Mouse (Mus musculus) liver, embryonic 14.5 days (tissue): ENCODE measurements around the gene Atp6v0b. TPM values are rescaled to one million over a fixed set of nuclear protein-coding genes. Genes with fewer than 3 reads are reported as not detected.

Experiments used
- ATAC-seq: fragments of 200-750 bp; cut with Nextera tagmentation; 2 replicates; pipeline ENCODE4 v1.8.0; 2017; ENCODE audit warnings: moderate number of reproducible peaks, mild to moderate bottlenecking, moderate library complexity; ENCODE audit not compliant: insufficient read depth
- DNase-seq, 3 experiments: peaks; one replicate each; pipeline ENCODE4 v3.0.0-alpha.2; 2012 to 2013; ENCODE audit warnings: low read depth in 3 of 3, low spot score in 3 of 3
- H3K27ac ChIP-seq: fragments of 300-500 bp; sonication (generic); 2 replicates; pipeline ENCODE4 v1.5.1; 2014; ENCODE audit warnings: moderate library complexity, mild to moderate bottlenecking, control low read depth, inconsistent platforms
- H3K27me3 ChIP-seq: fragments of 300-500 bp; sonication (generic); 2 replicates; pipeline ENCODE4 v1.6.1; 2014; ENCODE audit warnings: mild to moderate bottlenecking, low read length, moderate library complexity; ENCODE audit not compliant: control insufficient read depth, insufficient read depth
- H3K36me3 ChIP-seq: fragments of 300-500 bp; sonication (generic); replicated peaks from 2 replicates; pipeline ENCODE4 v1.6.1; 2014; ENCODE audit warnings: low read depth; ENCODE audit not compliant: control insufficient read depth, insufficient read depth
- H3K4me1 ChIP-seq, 2 experiments: fragments of 200-500 bp in 1 of 2; fragments of 300-500 bp in 1 of 2; sonication (generic) in 1 of 2; replicated peaks; 2 replicates each; pipeline ENCODE4 v1.6.1; 2012 to 2014; ENCODE audit warnings: antibody characterized with exemption in 1 of 2, inconsistent platforms in 1 of 2, low read length in 1 of 2; ENCODE audit not compliant: control insufficient read depth in 2 of 2, insufficient read depth in 2 of 2
- H3K4me2 ChIP-seq: fragments of 300-500 bp; sonication (generic); 2 replicates; pipeline ENCODE4 v1.6.1; 2014; ENCODE audit warnings: low read depth, mild to moderate bottlenecking, control low read depth, moderate library complexity
- H3K4me3 ChIP-seq, 2 experiments: fragments of 200-500 bp in 1 of 2; fragments of 300-500 bp in 1 of 2; sonication (generic) in 1 of 2; 2 replicates each; pipeline ENCODE4 v1.5.1; 2012 to 2014; ENCODE audit warnings: low read depth in 2 of 2, low read length in 2 of 2, mild to moderate bottlenecking in 2 of 2, control low read depth in 1 of 2, inconsistent platforms in 1 of 2, moderate library complexity in 1 of 2; ENCODE audit not compliant: insufficient read depth in 1 of 2
- H3K9ac ChIP-seq: fragments of 300-500 bp; sonication (generic); replicated peaks from 2 replicates; pipeline ENCODE4 v1.6.1; 2014; ENCODE audit warnings: mild to moderate bottlenecking, control low read depth, moderate library complexity
- H3K9me3 ChIP-seq: fragments of 300-500 bp; sonication (generic); 2 replicates; pipeline ENCODE4 v1.6.1; 2016; ENCODE audit warnings: low read length, mixed read lengths; ENCODE audit not compliant: control insufficient read depth
- CTCF ChIP-seq: IDR thresholded peaks from 2 replicates; pipeline ENCODE4 v1.5.1; 2016; ENCODE audit warnings: antibody characterized with exemption, low read depth, control low read depth
- EP300 ChIP-seq: IDR thresholded peaks from 2 replicates; pipeline ENCODE4 v1.6.1; 2016; ENCODE audit warnings: antibody characterized with exemption, low read depth
- WGBS: fragments of 180-500 bp; shearing (Covaris S2); extraction: QIAGEN DNeasy Blood & Tissue Kit; methylation state at CpG from one replicate; pipeline ENCODE4 v1.1.7; 2014; ENCODE audit not compliant: insufficient replicate concordance; 5-methylcytosine and 5-hydroxymethylcytosine counted together
- polyA plus RNA-seq, 2 experiments: library from polyadenylated mRNA; depleted of rRNA in 1 of 2; stranded (reverse) in 1 of 2; unstranded in 1 of 2; fragments of >200 nt; fragmentation: Nextera tagmentation in 1 of 2; extraction: Ambion mirVana in 1 of 2; gene quantifications; 2 replicates each; pipeline versions ENCODE4 v1.2.1 to v1.2.3; 2012 to 2014

Atp6v0b gene
- polyA plus RNA-seq, 2 experiments: 118 to 152 TPM

GRCm38 (mm10) chr4:117887920-117888319 is 787 bp upstream of the Atp6v0b start:
- H3K27ac ChIP-seq: no peak overlapping the region
- peak overlapping the region in 1 of 2 experiments; percentile 94; a peak in 2 of 4 replicates for H3K4me3 ChIP-seq
- TF ChIP-seq EP300: no peak
- TF ChIP-seq CTCF: no peak
- ATAC-seq (no peak), DNase-seq (no peak)
- H3K9me3 ChIP-seq: no peaks in the 10 kb centered on the region
- H3K4me2 ChIP-seq: peak overlapping the region; percentile 80
- WGBS: 61% methylated on average over 2 of the region's 2 CpGs
- peaks cover 10 to 17% of the 10 kb centered on the region in 2 experiments for H3K4me1 ChIP-seq
- peaks cover 21% of the 10 kb centered on the region for H3K36me3 ChIP-seq
- H3K9ac ChIP-seq: peak overlapping the region; percentile 56
- H3K27me3 ChIP-seq: peaks cover 7% of the 10 kb centered on the region

- H3K9me3 ChIP-seq: no peaks in the 10 kb centered on the region
- DNase-seq: peak in 1 of 3 experiments; percentile 47
These were observed 489 bp downstream of the Atp6v0b start for GRCm38 (mm10) chr4:117886644-117887043.

GRCm38 (mm10) chr4:117885994-117886393 is 1.1 kb downstream of the Atp6v0b start:
- no peaks in the 10 kb centered on the region for H3K9me3 ChIP-seq
- peak overlapping the region; percentile 69 for H3K27ac ChIP-seq
- DNase-seq (no peak), ATAC-seq (no peak)
- peaks cover 8 to 13% of the 10 kb centered on the region in 2 experiments for H3K4me1 ChIP-seq
- no peak for TF ChIP-seq EP300
- no peak for TF ChIP-seq CTCF
- H3K4me2 ChIP-seq: peak overlapping the region; percentile 80
- peaks cover 20% of the 10 kb centered on the region for H3K27me3 ChIP-seq
- WGBS: 63% methylated on average over 9 of the region's 9 CpGs
- peaks cover 21% of the 10 kb centered on the region for H3K36me3 ChIP-seq
- H3K9ac ChIP-seq: peak overlapping the region; percentile 96
- peak overlapping the region; percentile 86 to 94 for H3K4me3 ChIP-seq

More at GRCm38 (mm10) chr4:117886644-117887043, 489 bp downstream of the Atp6v0b start:
- H3K27ac ChIP-seq: peak overlapping the region; percentile 69
- WGBS: 1% methylated on average over 23 of the region's 24 CpGs
- H3K27me3 ChIP-seq: peaks cover 20% of the 10 kb centered on the region
- peak overlapping the region; percentile 96 for H3K9ac ChIP-seq
- peak overlapping the region; percentile 80 for H3K4me2 ChIP-seq
- H3K4me3 ChIP-seq: peak overlapping the region; percentile 86 to 94
- peaks cover 8 to 15% of the 10 kb centered on the region in 2 experiments for H3K4me1 ChIP-seq
- peak; percentile 55 for ATAC-seq
- TF ChIP-seq CTCF (no peak), EP300 (no peak)
- peaks cover 21% of the 10 kb centered on the region for H3K36me3 ChIP-seq

- Histone ChIP-seq H3K4me1 (peaks cover 8 to 12% of the 10 kb centered on the region in 2 experiments), H3K9ac (no peak overlapping the region), H3K27ac (no peak overlapping the region), H3K9me3 (no peaks in the 10 kb centered on the region), H3K4me3 (no peak overlapping the region), H3K4me2 (no peak overlapping the region), H3K36me3 (peaks cover 21% of the 10 kb centered on the region), H3K27me3 (peaks cover 20% of the 10 kb centered on the region)
- DNase-seq (no peak), ATAC-seq (no peak)
- TF ChIP-seq CTCF: no peak
- TF ChIP-seq EP300: no peak
- WGBS: 87% methylated on average over 10 of the region's 10 CpGs
These were observed 2.0 kb downstream of the Atp6v0b start for GRCm38 (mm10) chr4:117885093-117885492.

GRCm38 (mm10) chr4:117884146-117884545 is 3.0 kb downstream of the Atp6v0b start:
- TF ChIP-seq CTCF (no peak), EP300 (no peak)
- Histone ChIP-seq H3K27me3 (peaks cover 20% of the 10 kb centered on the region), H3K27ac (no peak overlapping the region), H3K9ac (no peak overlapping the region), H3K4me3 (no peak overlapping the region), H3K36me3 (peaks cover 21% of the 10 kb centered on the region), H3K4me2 (peak overlapping the region; percentile 77), H3K9me3 (no peaks in the 10 kb centered on the region), H3K4me1 (peaks cover 8 to 12% of the 10 kb centered on the region in 2 experiments)
- no peak for DNase-seq
- 79% methylated on average over 1 of the region's 1 CpGs for WGBS
- no peak for ATAC-seq
